Mouse (Mus musculus): ENCODE results near the gene Msx2. TPM values are rescaled to one million over a fixed set of nuclear protein-coding genes. Genes with fewer than 3 reads are reported as not detected.

The Msx2 gene
- total and polyA plus RNA-seq, 2 experiments from 2014 or later: 0.71 TPM

DNA sequence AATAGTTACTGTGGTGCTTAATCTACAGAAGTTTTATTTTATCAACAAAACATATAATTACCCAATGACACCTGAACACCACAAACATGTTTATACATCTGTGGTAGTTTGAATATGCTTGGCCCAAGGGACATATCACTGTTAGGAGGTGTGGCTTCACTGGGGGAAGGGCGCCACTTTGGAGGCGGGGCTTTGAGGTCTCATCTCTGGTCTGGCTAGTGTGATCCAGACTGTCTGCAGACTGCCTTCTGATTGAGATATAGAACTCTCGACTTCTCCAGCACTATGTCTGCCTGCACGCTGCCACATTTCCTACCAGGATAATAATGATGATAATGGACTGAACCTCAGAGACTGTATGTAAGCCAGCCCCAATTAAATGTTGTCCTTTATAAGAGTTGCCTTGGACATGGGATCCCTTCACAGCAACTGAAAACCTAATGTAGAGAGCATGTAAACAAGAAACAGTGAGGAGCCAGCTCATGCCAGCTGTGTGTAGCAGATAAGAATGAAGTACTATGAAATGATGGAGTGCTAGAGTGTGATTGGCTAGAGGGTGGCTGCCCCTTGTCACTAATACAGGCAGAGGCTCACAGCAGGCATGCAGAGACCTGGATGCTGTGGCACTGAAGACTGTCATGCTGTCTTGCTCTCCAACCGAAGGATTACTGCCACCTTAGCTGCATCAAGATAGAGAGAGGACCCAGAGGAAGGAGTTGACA, 31.4 kb downstream of the Msx2 start:
- H3K36me3 ChIP-seq (ENCODE audit: insufficient read depth): no peaks in the 10 kb centered on the region
- H3K9ac ChIP-seq: no peak overlapping the region
- no peak overlapping the region for H3K27ac ChIP-seq (ENCODE audit: low read depth, low read length)
- no peak for TF ChIP-seq CTCF (IDR thresholded peaks at IDR 0.05; ENCODE audit: low read depth)
- ATAC-seq: no peak
- H3K4me3 ChIP-seq (ENCODE audit: low read depth, low read length): no peak overlapping the region
- DNase-seq: no peak
- no peaks in the 10 kb centered on the region for H3K9me3 ChIP-seq (ENCODE audit: low read length)
- no peak overlapping the region for H3K4me2 ChIP-seq (ENCODE audit: low read depth)
- H3K4me1 ChIP-seq (ENCODE audit: insufficient read depth): no peaks in the 10 kb centered on the region
- 75% methylated on average over 5 of the region's 5 CpGs for WGBS
- no peaks in the 10 kb centered on the region for H3K27me3 ChIP-seq (ENCODE audit: insufficient read depth, low read length)

DNA sequence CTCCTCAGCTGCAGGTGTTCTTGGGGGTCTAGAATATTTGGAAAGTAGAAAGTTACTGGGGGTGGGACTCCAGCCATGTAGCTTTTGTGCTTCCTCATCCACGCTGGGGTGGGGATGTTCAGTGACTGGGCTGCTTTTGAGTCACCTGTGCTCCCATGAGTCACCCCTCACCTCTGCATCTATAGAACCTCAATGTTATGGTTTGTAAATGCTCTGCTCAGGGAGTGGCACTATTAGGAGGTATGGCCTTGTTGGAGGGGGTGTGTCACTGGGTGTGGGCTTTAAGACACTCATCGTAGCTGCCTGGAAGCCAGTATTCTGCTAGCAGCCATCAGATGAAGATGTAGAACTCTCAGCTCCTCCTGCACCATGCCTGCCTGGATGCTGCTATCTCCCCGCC, 32.9 kb downstream of the Msx2 start:
- Histone ChIP-seq H3K4me3 (ENCODE audit: low read depth, low read length) (no peak overlapping the region), H3K9ac (no peak overlapping the region), H3K27me3 (ENCODE audit: insufficient read depth, low read length) (no peaks in the 10 kb centered on the region), H3K9me3 (ENCODE audit: low read length) (no peaks in the 10 kb centered on the region), H3K4me1 (ENCODE audit: insufficient read depth) (no peaks in the 10 kb centered on the region), H3K27ac (ENCODE audit: low read depth, low read length) (no peak overlapping the region), H3K36me3 (ENCODE audit: insufficient read depth) (no peaks in the 10 kb centered on the region), H3K4me2 (ENCODE audit: low read depth) (no peak overlapping the region)
- 89% methylated on average over 3 of the region's 3 CpGs for WGBS
- ATAC-seq (no peak), DNase-seq (no peak)
- TF ChIP-seq CTCF (IDR thresholded peaks at IDR 0.05; ENCODE audit: low read depth): no peak

- 21% methylated on average over 7 of the region's 7 CpGs for WGBS
- Histone ChIP-seq H3K4me3 (ENCODE audit: low read depth, low read length) (no peak overlapping the region), H3K9me3 (ENCODE audit: low read length) (no peaks in the 10 kb centered on the region), H3K27ac (ENCODE audit: low read depth, low read length) (no peak overlapping the region), H3K4me2 (ENCODE audit: low read depth) (no peak overlapping the region), H3K4me1 (ENCODE audit: insufficient read depth) (no peaks in the 10 kb centered on the region), H3K9ac (no peak overlapping the region), H3K36me3 (ENCODE audit: insufficient read depth) (no peaks in the 10 kb centered on the region), H3K27me3 (ENCODE audit: insufficient read depth, low read length) (no peaks in the 10 kb centered on the region; the same call in 1 of the 2 replicates)
- DNase-seq (peak; percentile 86), ATAC-seq (no peak)
- TF ChIP-seq CTCF (IDR thresholded peaks at IDR 0.05; ENCODE audit: low read depth): peak; percentile 99
Observed at GRCm38 (mm10) chr13:53426507-53426906, 46.4 kb downstream of the Msx2 start.

- Histone ChIP-seq H3K4me3 (ENCODE audit: low read depth, low read length) (no peak overlapping the region), H3K27ac (ENCODE audit: low read depth, low read length) (no peak overlapping the region), H3K9me3 (ENCODE audit: low read length) (no peaks in the 10 kb centered on the region), H3K9ac (no peak overlapping the region), H3K27me3 (ENCODE audit: insufficient read depth, low read length) (no peaks in the 10 kb centered on the region), H3K4me1 (ENCODE audit: insufficient read depth) (no peaks in the 10 kb centered on the region), H3K36me3 (ENCODE audit: insufficient read depth) (no peaks in the 10 kb centered on the region), H3K4me2 (ENCODE audit: low read depth) (no peak overlapping the region)
- DNase-seq (no peak), ATAC-seq (no peak)
- WGBS: 71% methylated on average over 4 of the region's 4 CpGs
- TF ChIP-seq CTCF (IDR thresholded peaks at IDR 0.05; ENCODE audit: low read depth): no peak
Observed at GRCm38 (mm10) chr13:53421189-53421588, 51.7 kb downstream of the Msx2 start.

GRCm38 (mm10) chr13:53420741-53421140, 52.1 kb downstream of the Msx2 start:
- no peak overlapping the region for H3K9ac ChIP-seq
- no peak overlapping the region for H3K27ac ChIP-seq (ENCODE audit: low read depth, low read length)
- no peak for TF ChIP-seq CTCF (IDR thresholded peaks at IDR 0.05; ENCODE audit: low read depth)
- DNase-seq (no peak), ATAC-seq (no peak)
- H3K9me3 ChIP-seq (ENCODE audit: low read length): no peaks in the 10 kb centered on the region
- no peaks in the 10 kb centered on the region for H3K27me3 ChIP-seq (ENCODE audit: insufficient read depth, low read length)
- no peaks in the 10 kb centered on the region for H3K4me1 ChIP-seq (ENCODE audit: insufficient read depth)
- no peaks in the 10 kb centered on the region for H3K36me3 ChIP-seq (ENCODE audit: insufficient read depth)
- WGBS: 77% methylated on average over 4 of the region's 4 CpGs
- no peak overlapping the region for H3K4me2 ChIP-seq (ENCODE audit: low read depth)
- no peak overlapping the region for H3K4me3 ChIP-seq (ENCODE audit: low read depth, low read length)

DNA sequence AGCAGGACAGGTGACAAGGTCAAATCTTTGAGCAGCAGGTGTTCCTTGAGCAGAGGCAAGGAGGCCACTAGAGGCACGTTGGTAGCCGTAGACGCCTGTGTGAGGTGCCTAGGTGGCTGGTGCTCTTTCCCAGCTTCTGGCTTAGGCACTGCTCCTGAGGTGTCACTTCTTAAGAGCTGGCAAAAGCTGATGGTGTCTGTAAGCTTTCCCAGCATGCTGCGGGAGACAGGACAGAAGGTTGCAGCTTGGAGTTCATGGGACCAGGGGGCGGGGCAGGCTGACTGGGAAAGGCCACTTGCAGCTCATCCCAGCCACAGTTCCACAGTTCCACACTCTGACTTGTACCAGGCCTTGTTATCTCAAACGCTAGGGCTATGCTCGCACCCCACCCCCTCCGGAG, 53.2 kb downstream of the Msx2 start:
- no peaks in the 10 kb centered on the region for H3K27me3 ChIP-seq (ENCODE audit: insufficient read depth, low read length)
- TF ChIP-seq CTCF (IDR thresholded peaks at IDR 0.05; ENCODE audit: low read depth): no peak
- H3K4me1 ChIP-seq (ENCODE audit: insufficient read depth): no peaks in the 10 kb centered on the region
- ATAC-seq: no peak
- 88% methylated on average over 8 of the region's 8 CpGs for WGBS
- H3K27ac ChIP-seq (ENCODE audit: low read depth, low read length): no peak overlapping the region
- DNase-seq: no peak
- no peaks in the 10 kb centered on the region for H3K36me3 ChIP-seq (ENCODE audit: insufficient read depth)
- no peak overlapping the region for H3K4me2 ChIP-seq (ENCODE audit: low read depth)
- no peak overlapping the region for H3K9ac ChIP-seq
- no peaks in the 10 kb centered on the region for H3K9me3 ChIP-seq (ENCODE audit: low read length)
- no peak overlapping the region for H3K4me3 ChIP-seq (ENCODE audit: low read depth, low read length)

- Histone ChIP-seq H3K36me3 (ENCODE audit: insufficient read depth) (no peaks in the 10 kb centered on the region), H3K27ac (ENCODE audit: low read depth, low read length) (no peak overlapping the region), H3K9me3 (ENCODE audit: low read length) (no peaks in the 10 kb centered on the region), H3K4me1 (ENCODE audit: insufficient read depth) (no peaks in the 10 kb centered on the region), H3K9ac (no peak overlapping the region), H3K4me2 (ENCODE audit: low read depth) (no peak overlapping the region), H3K27me3 (ENCODE audit: insufficient read depth, low read length) (no peaks in the 10 kb centered on the region), H3K4me3 (ENCODE audit: low read depth, low read length) (no peak overlapping the region)
- DNase-seq: no peak
- ATAC-seq: no peak
- TF ChIP-seq CTCF (IDR thresholded peaks at IDR 0.05; ENCODE audit: low read depth): no peak
- 96% methylated on average over 6 of the region's 6 CpGs for WGBS
Observed at GRCm38 (mm10) chr13:53417701-53418100, 55.2 kb downstream of the Msx2 start.

Other genes starting within 250 kb of the Msx2 start
- 2.5 and 5.3 TPM in 2 replicates for gene Ror2, start 186.9 kb downstream of the Msx2 start, total RNA-seq (2014; rRNA removed)
- gene Ror2, start 186.9 kb downstream of the Msx2 start, polyA plus RNA-seq (2015; fragmentation: Nextera tagmentation; extraction: Ambion mirVana): 1.8 and 2.4 TPM in 2 replicates
- gene Sptlc1, start 95.7 kb downstream of the Msx2 start, total RNA-seq (2014; rRNA removed): 28.6 and 29.7 TPM in 2 replicates
- gene Sptlc1, start 95.7 kb downstream of the Msx2 start, polyA plus RNA-seq (2015; fragmentation: Nextera tagmentation; extraction: Ambion mirVana): 21.7 and 22.9 TPM in 2 replicates

All from forebrain, postnatal 0 days (tissue).